Mouse (Mus musculus): ENCODE measurements around the gene Usp22. TPM values are rescaled to one million over a fixed set of nuclear protein-coding genes. Genes with fewer than 3 reads are reported as not detected.
A peak's percentile ranks its signal among the peaks of the same experiment; 100 is the strongest.
"Not testable (repeated sequence)": the region's sequence is repeated elsewhere in the genome, so short reads cannot be mapped to it uniquely, and the experiment has no call there.

The Usp22 gene
- polyA plus RNA-seq, 1 experiment from 2014 or later, result 161 TPM

DNA sequence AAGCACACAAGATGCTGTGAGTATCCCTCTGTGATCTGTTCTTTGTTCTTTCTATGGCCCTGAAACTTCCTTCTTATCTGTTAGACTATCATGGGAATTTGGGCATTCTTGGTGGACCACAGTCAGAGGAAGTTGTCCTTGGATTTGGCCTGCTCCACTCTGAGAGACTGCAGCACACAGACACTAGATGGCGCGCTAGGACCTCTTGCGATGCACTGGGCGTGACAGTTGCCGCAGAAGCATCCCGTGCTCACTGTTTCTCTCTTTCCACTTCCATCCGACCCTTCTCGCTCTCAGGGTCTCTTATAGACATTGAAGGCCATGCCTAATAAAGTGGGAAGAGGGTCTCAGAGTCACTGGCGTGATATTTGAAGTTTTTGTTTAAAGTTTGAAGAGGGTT is 18.5 kb upstream of the Usp22 start:
- no peaks in the 10 kb centered on the region for H3K27me3 ChIP-seq (ENCODE audit: control insufficient read depth, insufficient read depth, low read length)
- peaks cover 3% of the 10 kb centered on the region; the same call in 1 of the 2 replicates for H3K4me1 ChIP-seq (ENCODE audit: control insufficient read depth, insufficient read depth, low read length)
- no peak overlapping the region for H3K4me2 ChIP-seq (replicated peaks; ENCODE audit: low read depth, low read length)
- H3K4me3 ChIP-seq (ENCODE audit: low read depth, low read length), result no peak overlapping the region
- no peak overlapping the region for H3K27ac ChIP-seq (ENCODE audit: low read length)
- no peaks in the 10 kb centered on the region for H3K9me3 ChIP-seq (ENCODE audit: control insufficient read depth, low read depth, low read length)
- WGBS, result 9% methylated on average over 9 of the region's 9 CpGs
- no peak overlapping the region for H3K9ac ChIP-seq (replicated peaks; ENCODE audit: low read depth, low read length)
- ATAC-seq (ENCODE audit: insufficient number of reproducible peaks, insufficient read depth, low FRiP score, low read depth), result no peak
- no peaks in the 10 kb centered on the region for H3K36me3 ChIP-seq (ENCODE audit: control insufficient read depth, insufficient read depth, low read length)

GRCm38 (mm10) chr11:61192779-61193178 is 17.9 kb upstream of the Usp22 start:
- ATAC-seq (ENCODE audit: insufficient number of reproducible peaks, insufficient read depth, low FRiP score, low read depth), result no peak
- Histone ChIP-seq H3K9me3 (ENCODE audit: control insufficient read depth, low read depth, low read length) (no peaks in the 10 kb centered on the region), H3K4me2 (replicated peaks; ENCODE audit: low read depth, low read length) (no peak overlapping the region), H3K4me1 (ENCODE audit: control insufficient read depth, insufficient read depth, low read length) (peaks cover 3% of the 10 kb centered on the region; the same call in 1 of the 2 replicates), H3K4me3 (ENCODE audit: low read depth, low read length) (no peak overlapping the region), H3K27me3 (ENCODE audit: control insufficient read depth, insufficient read depth, low read length) (no peaks in the 10 kb centered on the region), H3K9ac (replicated peaks; ENCODE audit: low read depth, low read length) (no peak overlapping the region), H3K27ac (ENCODE audit: low read length) (no peak overlapping the region), H3K36me3 (ENCODE audit: control insufficient read depth, insufficient read depth, low read length) (no peaks in the 10 kb centered on the region)
- 93% methylated on average over 2 of the region's 2 CpGs for WGBS

GRCm38 (mm10) chr11:61192123-61192522 is 17.3 kb upstream of the Usp22 start:
- H3K27me3 ChIP-seq (ENCODE audit: control insufficient read depth, insufficient read depth, low read length); H3K9ac ChIP-seq (replicated peaks; ENCODE audit: low read depth, low read length); H3K27ac ChIP-seq (ENCODE audit: low read length); H3K4me1 ChIP-seq (ENCODE audit: control insufficient read depth, insufficient read depth, low read length); H3K36me3 ChIP-seq (ENCODE audit: control insufficient read depth, insufficient read depth, low read length); ATAC-seq (ENCODE audit: insufficient number of reproducible peaks, insufficient read depth, low FRiP score, low read depth); H3K9me3 ChIP-seq (ENCODE audit: control insufficient read depth, low read depth, low read length); H3K4me2 ChIP-seq (replicated peaks; ENCODE audit: low read depth, low read length); H3K4me3 ChIP-seq (ENCODE audit: low read depth, low read length): not testable (repeated sequence)
- WGBS, result 89% methylated on average over 7 of the region's 10 CpGs

DNA sequence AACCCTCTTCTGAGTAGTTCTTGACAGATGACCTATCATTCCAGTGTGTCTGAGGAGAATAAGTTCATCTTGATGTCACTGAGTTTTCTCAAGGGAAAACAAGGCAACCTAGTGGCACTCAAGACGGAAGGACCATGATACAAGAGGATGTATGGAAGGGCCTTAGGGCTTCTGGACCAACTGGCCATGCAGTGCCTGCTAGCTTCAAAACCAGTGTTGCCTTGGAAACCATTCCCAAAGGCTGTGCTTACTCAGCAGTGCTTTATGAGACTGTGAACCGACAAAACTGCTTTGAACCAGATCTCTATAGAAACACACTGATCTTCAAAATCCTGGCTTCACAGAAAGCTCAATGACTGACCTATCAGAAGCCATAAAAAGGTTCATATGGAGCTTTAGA is 15.9 kb upstream of the Usp22 start:
- H3K27ac ChIP-seq (ENCODE audit: low read length), result no peak overlapping the region
- no peak overlapping the region for H3K4me2 ChIP-seq (replicated peaks; ENCODE audit: low read depth, low read length)
- no peaks in the 10 kb centered on the region for H3K4me1 ChIP-seq (ENCODE audit: control insufficient read depth, insufficient read depth, low read length)
- no peak overlapping the region for H3K9ac ChIP-seq (replicated peaks; ENCODE audit: low read depth, low read length)
- H3K9me3 ChIP-seq (ENCODE audit: control insufficient read depth, low read depth, low read length), result no peaks in the 10 kb centered on the region
- H3K27me3 ChIP-seq (ENCODE audit: control insufficient read depth, insufficient read depth, low read length), result no peaks in the 10 kb centered on the region
- no peaks in the 10 kb centered on the region for H3K36me3 ChIP-seq (ENCODE audit: control insufficient read depth, insufficient read depth, low read length)
- WGBS, result 61% methylated on average over 2 of the region's 2 CpGs
- H3K4me3 ChIP-seq (ENCODE audit: low read depth, low read length), result no peak overlapping the region
- no peak for ATAC-seq (ENCODE audit: insufficient number of reproducible peaks, insufficient read depth, low FRiP score, low read depth)

DNA sequence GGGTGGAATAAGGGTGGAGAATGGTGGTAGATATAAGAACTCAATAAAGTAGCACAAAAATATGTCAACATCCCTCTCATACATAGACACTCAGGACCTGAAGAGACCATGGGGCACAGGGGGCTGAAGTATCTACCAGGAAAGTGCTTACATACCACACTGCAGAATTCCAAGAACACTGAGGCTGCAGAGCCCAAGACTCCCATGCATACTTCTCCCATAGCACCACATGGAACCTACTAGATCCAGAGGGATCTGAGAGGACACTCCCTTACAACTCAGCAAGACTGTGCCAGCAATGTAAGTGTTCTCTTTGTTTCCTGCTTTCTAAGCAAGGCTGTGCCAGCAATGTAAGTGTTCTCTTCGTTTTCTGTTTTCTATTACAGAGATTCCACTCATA is 9.0 kb upstream of the Usp22 start:
- no peak overlapping the region for H3K4me2 ChIP-seq (replicated peaks; ENCODE audit: low read depth, low read length)
- no peaks in the 10 kb centered on the region for H3K27me3 ChIP-seq (ENCODE audit: control insufficient read depth, insufficient read depth, low read length)
- no peak for ATAC-seq (ENCODE audit: insufficient number of reproducible peaks, insufficient read depth, low FRiP score, low read depth)
- H3K4me3 ChIP-seq (ENCODE audit: low read depth, low read length), result no peak overlapping the region
- no peaks in the 10 kb centered on the region for H3K9me3 ChIP-seq (ENCODE audit: control insufficient read depth, low read depth, low read length)
- no peaks in the 10 kb centered on the region for H3K4me1 ChIP-seq (ENCODE audit: control insufficient read depth, insufficient read depth, low read length)
- 83% methylated on average over 1 of the region's 1 CpGs for WGBS
- no peak overlapping the region for H3K9ac ChIP-seq (replicated peaks; ENCODE audit: low read depth, low read length)
- no peak overlapping the region for H3K27ac ChIP-seq (ENCODE audit: low read length)
- H3K36me3 ChIP-seq (ENCODE audit: control insufficient read depth, insufficient read depth, low read length), result no peaks in the 10 kb centered on the region

GRCm38 (mm10) chr11:61181624-61182023 is 6.8 kb upstream of the Usp22 start:
- no peaks in the 10 kb centered on the region for H3K4me1 ChIP-seq (ENCODE audit: control insufficient read depth, insufficient read depth, low read length)
- no peak overlapping the region for H3K27ac ChIP-seq (ENCODE audit: low read length)
- H3K36me3 ChIP-seq (ENCODE audit: control insufficient read depth, insufficient read depth, low read length), result no peaks in the 10 kb centered on the region
- no peak overlapping the region for H3K9ac ChIP-seq (replicated peaks; ENCODE audit: low read depth, low read length)
- no peaks in the 10 kb centered on the region for H3K27me3 ChIP-seq (ENCODE audit: control insufficient read depth, insufficient read depth, low read length)
- H3K4me2 ChIP-seq (replicated peaks; ENCODE audit: low read depth, low read length), result no peak overlapping the region
- H3K4me3 ChIP-seq (ENCODE audit: low read depth, low read length), result no peak overlapping the region
- ATAC-seq (ENCODE audit: insufficient number of reproducible peaks, insufficient read depth, low FRiP score, low read depth), result no peak
- H3K9me3 ChIP-seq (ENCODE audit: control insufficient read depth, low read depth, low read length), result no peaks in the 10 kb centered on the region

GRCm38 (mm10) chr11:61180361-61180760 is 5.5 kb upstream of the Usp22 start:
- 94% methylated on average over 3 of the region's 3 CpGs for WGBS
- Histone ChIP-seq H3K27ac (ENCODE audit: low read length) (no peak overlapping the region), H3K27me3 (ENCODE audit: control insufficient read depth, insufficient read depth, low read length) (no peaks in the 10 kb centered on the region), H3K36me3 (ENCODE audit: control insufficient read depth, insufficient read depth, low read length) (no peaks in the 10 kb centered on the region), H3K4me1 (ENCODE audit: control insufficient read depth, insufficient read depth, low read length) (no peaks in the 10 kb centered on the region), H3K9me3 (ENCODE audit: control insufficient read depth, low read depth, low read length) (no peaks in the 10 kb centered on the region), H3K9ac (replicated peaks; ENCODE audit: low read depth, low read length) (no peak overlapping the region), H3K4me3 (ENCODE audit: low read depth, low read length) (no peak overlapping the region), H3K4me2 (replicated peaks; ENCODE audit: low read depth, low read length) (no peak overlapping the region)
- ATAC-seq (ENCODE audit: insufficient number of reproducible peaks, insufficient read depth, low FRiP score, low read depth), result no peak

- H3K36me3 ChIP-seq (ENCODE audit: control insufficient read depth, insufficient read depth, low read length), result peaks cover 6% of the 10 kb centered on the region; the same call in 1 of the 2 replicates
- ATAC-seq (ENCODE audit: insufficient number of reproducible peaks, insufficient read depth, low FRiP score, low read depth), result no peak
- no peak overlapping the region for H3K27ac ChIP-seq (ENCODE audit: low read length)
- H3K4me1 ChIP-seq (ENCODE audit: control insufficient read depth, insufficient read depth, low read length), result peaks cover 4% of the 10 kb centered on the region; the same call in 1 of the 2 replicates
- no peak overlapping the region for H3K4me2 ChIP-seq (replicated peaks; ENCODE audit: low read depth, low read length)
- no peak overlapping the region for H3K9ac ChIP-seq (replicated peaks; ENCODE audit: low read depth, low read length)
- H3K27me3 ChIP-seq (ENCODE audit: control insufficient read depth, insufficient read depth, low read length), result no peaks in the 10 kb centered on the region
- 79% methylated on average over 1 of the region's 1 CpGs for WGBS
- H3K4me3 ChIP-seq (ENCODE audit: low read depth, low read length), result no peak overlapping the region
- H3K9me3 ChIP-seq (ENCODE audit: control insufficient read depth, low read depth, low read length), result no peaks in the 10 kb centered on the region
Observed at GRCm38 (mm10) chr11:61176321-61176720, 1.5 kb upstream of the Usp22 start.

- peak overlapping the region; percentile 11; the same call in 1 of the 2 replicates for H3K27ac ChIP-seq (ENCODE audit: low read length)
- ATAC-seq (ENCODE audit: insufficient number of reproducible peaks, insufficient read depth, low FRiP score, low read depth), result no peak
- no peaks in the 10 kb centered on the region for H3K9me3 ChIP-seq (ENCODE audit: control insufficient read depth, low read depth, low read length)
- peak overlapping the region; percentile 7 for H3K4me3 ChIP-seq (ENCODE audit: low read depth, low read length)
- 76% methylated on average over 5 of the region's 5 CpGs for WGBS
- H3K9ac ChIP-seq (replicated peaks; ENCODE audit: low read depth, low read length), result no peak overlapping the region
- H3K27me3 ChIP-seq (ENCODE audit: control insufficient read depth, insufficient read depth, low read length), result no peaks in the 10 kb centered on the region
- peaks cover 6% of the 10 kb centered on the region; the same call in 1 of the 2 replicates for H3K36me3 ChIP-seq (ENCODE audit: control insufficient read depth, insufficient read depth, low read length)
- peak overlapping the region; percentile 29 for H3K4me2 ChIP-seq (replicated peaks; ENCODE audit: low read depth, low read length)
- peaks cover 7% of the 10 kb centered on the region; the same call in 1 of the 2 replicates for H3K4me1 ChIP-seq (ENCODE audit: control insufficient read depth, insufficient read depth, low read length)
Observed at GRCm38 (mm10) chr11:61175778-61176177, 923 bp upstream of the Usp22 start.

Data from stomach, embryonic 14.5 days (tissue).